Mouse (Mus musculus) CD4-positive, CD25-positive, alpha-beta regulatory T cell (primary cell): Measurements from ENCODE around the gene E4f1. TPM values are rescaled to one million over a fixed set of nuclear protein-coding genes. Genes with fewer than 3 reads are reported as not detected.

Experiments
- polyA plus RNA-seq: library from polyadenylated mRNA; unstranded; fragments of 100-300 nt; shearing (Covaris generic); gene quantifications from one replicate; pipeline ENCODE4 v1.2.1, GENCODE M21; 2017

E4f1 gene
- polyA plus RNA-seq = 107 TPM

GRCm38 (mm10) chr17:24469910-24470602, at the start of gene E4f1, which contains the start of gene Pgp:
Gene E4f1 (minus strand): TSS chr17:24470313.
Gene Pgp (plus strand): TSS chr17:24470392.

DNA sequence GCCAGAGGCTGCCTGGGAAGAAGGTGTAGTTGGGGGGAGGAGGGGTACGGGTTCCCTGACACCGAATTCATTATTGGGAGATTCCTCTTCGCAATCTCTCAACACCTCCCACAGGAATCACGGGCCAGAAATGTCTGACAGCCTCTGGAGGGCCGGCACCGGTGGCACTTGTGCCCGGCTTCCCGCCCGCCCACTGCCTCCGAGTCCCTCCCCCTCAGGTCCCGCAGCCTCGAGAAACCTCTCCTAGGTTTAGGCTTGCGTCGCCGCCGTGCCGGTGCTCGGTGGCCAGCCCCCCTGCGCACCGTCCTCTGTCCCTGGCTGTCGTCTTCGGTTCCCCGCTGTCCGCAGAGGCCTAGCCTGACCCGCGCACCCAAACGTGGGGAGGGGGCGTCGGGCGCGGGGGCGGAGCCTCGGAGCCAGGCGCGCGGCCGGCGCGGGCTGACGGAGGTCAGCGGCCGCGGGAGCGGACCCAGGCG, 18.1 kb upstream of the E4f1 start, which contains the start of gene Caskin1:
TSS of gene Caskin1 (plus strand) at position 416 of the 476 bp plus-strand sequence.

GRCm38 (mm10) chr17:24478663-24479380, 8.7 kb upstream of the E4f1 start, which contains the start of gene Mlst8:
Gene Mlst8 (minus strand): TSS chr17:24479078.

DNA sequence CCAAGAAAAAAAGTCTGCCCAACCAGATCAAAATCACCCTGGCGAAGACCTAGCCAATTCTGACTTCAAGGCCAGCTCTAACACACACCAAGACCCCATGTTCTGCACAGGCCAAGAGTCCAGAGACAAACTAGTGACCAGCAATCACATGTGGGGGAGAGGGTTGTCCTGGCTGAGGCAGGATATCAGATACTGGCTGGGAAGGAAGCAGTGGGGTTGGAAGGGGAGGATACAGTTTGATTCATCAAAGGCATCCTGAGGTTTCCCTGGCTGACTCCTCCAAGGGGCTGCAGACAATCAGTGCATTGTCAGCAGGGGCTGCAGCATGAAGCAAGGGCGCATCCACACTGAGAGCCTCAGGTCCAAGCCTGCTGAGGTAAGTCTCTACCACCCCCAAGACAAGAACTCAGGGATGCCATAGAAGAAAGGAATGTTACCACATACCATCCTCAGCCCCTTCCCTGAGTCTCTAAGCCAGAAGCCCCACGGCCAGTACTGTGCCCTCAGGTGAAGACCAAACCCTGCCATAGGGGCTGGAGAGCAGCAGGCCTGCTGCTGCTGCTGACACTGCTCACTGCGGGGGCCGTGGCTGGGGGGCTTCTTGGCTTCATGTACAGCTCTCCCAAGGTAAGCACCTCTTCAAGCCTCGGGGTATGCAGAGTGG, 3.6 kb upstream of the E4f1 start, which contains the start of gene Bricd5:
TSS of gene Bricd5 (plus strand) at position 273 of the 664 bp plus-strand sequence.

GRCm38 (mm10) chr17:24442632-24443155, 27.4 kb downstream of the E4f1 start, which contains the start of gene Dnase1l2:
Gene Dnase1l2 (minus strand): TSS chr17:24443105.

GRCm38 (mm10) chr17:24426471-24427169, 43.5 kb downstream of the E4f1 start, which contains the start of gene Eci1:
Gene Eci1 (plus strand): TSS chr17:24426641.

GRCm38 (mm10) chr17:24414230-24414976, 55.7 kb downstream of the E4f1 start, which contains the start of gene Rnps1:
Gene Rnps1 (plus strand): TSS chr17:24414565.

Other genes starting within 250 kb of the E4f1 start
- 4.0 TPM for gene Tedc2, start 249.5 kb downstream of the E4f1 start, polyA plus RNA-seq
- gene Ccnf, start 218.8 kb downstream of the E4f1 start, polyA plus RNA-seq = 2.6 TPM
- 0.20 TPM for gene Abca17, start 119.2 kb downstream of the E4f1 start, polyA plus RNA-seq
- gene Abca3, start 118.4 kb downstream of the E4f1 start, polyA plus RNA-seq = 29.9 TPM
- gene Rnps1, start 55.7 kb downstream of the E4f1 start, polyA plus RNA-seq = 197 TPM
- gene Eci1, start 43.7 kb downstream of the E4f1 start, polyA plus RNA-seq = 75.0 TPM
- gene Dnase1l2, start 27.2 kb downstream of the E4f1 start, polyA plus RNA-seq = 3.2 TPM
- 42.3 TPM for gene Pgp, start 79 bp upstream of the E4f1 start, polyA plus RNA-seq
- gene Bricd5, start 3.6 kb upstream of the E4f1 start, polyA plus RNA-seq = 0.31 TPM
- 26.4 TPM for gene Mlst8, start 8.8 kb upstream of the E4f1 start, polyA plus RNA-seq
- 0.18 TPM for gene Caskin1, start 18.3 kb upstream of the E4f1 start, polyA plus RNA-seq
- 84.8 TPM for gene Traf7, start 57.6 kb upstream of the E4f1 start, polyA plus RNA-seq
- 4.5 TPM for gene Rab26, start 63.9 kb upstream of the E4f1 start, polyA plus RNA-seq
- gene Pkd1, start 79.5 kb upstream of the E4f1 start, polyA plus RNA-seq = 50.6 TPM
- gene Tsc2, start 162.3 kb upstream of the E4f1 start, polyA plus RNA-seq = 46.5 TPM
- 7.4 TPM for gene Nthl1, start 162.4 kb upstream of the E4f1 start, polyA plus RNA-seq
- 0.26 TPM for gene Slc9a3r2, start 180.0 kb upstream of the E4f1 start, polyA plus RNA-seq
- gene Npw, start 188.1 kb upstream of the E4f1 start, polyA plus RNA-seq = not detected
- 22.6 TPM for gene Zfp598, start 199.4 kb upstream of the E4f1 start, polyA plus RNA-seq
- gene Syngr3, start 219.6 kb upstream of the E4f1 start, polyA plus RNA-seq = 0.44 TPM
- gene Gfer, start 225.8 kb upstream of the E4f1 start, polyA plus RNA-seq = 42.2 TPM
- 3.2 TPM for gene Noxo1, start 225.9 kb upstream of the E4f1 start, polyA plus RNA-seq
- 64.1 TPM for gene Tbl3, start 237.3 kb upstream of the E4f1 start, polyA plus RNA-seq
- gene Rnf151, start 247.8 kb upstream of the E4f1 start, polyA plus RNA-seq = not detected
- gene Rps2, start 247.8 kb upstream of the E4f1 start, polyA plus RNA-seq = 779 TPM